Mouse (Mus musculus): ENCODE results near the gene Dennd1b. TPM values are rescaled to one million over a fixed set of nuclear protein-coding genes. Genes with fewer than 3 reads are reported as not detected.

Gene Dennd1b
- total RNA-seq, 4 experiments from 2014 or later: 20.7 to 29.5 (median 22.2) TPM

- no peak for DNase-seq (ENCODE audit: low spot score in 2 of 2)
These were observed 217.4 kb downstream of the Dennd1b start for GRCm38 (mm10) chr1:139180481-139181149.

- no peak for DNase-seq (ENCODE audit: low spot score in 2 of 2)
These were observed 229.4 kb downstream of the Dennd1b start for GRCm38 (mm10) chr1:139192635-139193034.

GRCm38 (mm10) chr1:139194011-139194410 lies 230.8 kb downstream of the Dennd1b start:
- DNase-seq (ENCODE audit: low spot score in 2 of 2): no peak

GRCm38 (mm10) chr1:139194428-139195028 lies 231.3 kb downstream of the Dennd1b start:
- no peak for DNase-seq (ENCODE audit: low spot score in 2 of 2)

- DNase-seq (ENCODE audit: low spot score in 2 of 2): no peak
These were observed 239.8 kb downstream of the Dennd1b start for GRCm38 (mm10) chr1:139203026-139203425.

GRCm38 (mm10) chr1:139206259-139206658 lies 243.0 kb downstream of the Dennd1b start:
- no peak for DNase-seq (ENCODE audit: low spot score in 2 of 2)

GRCm38 (mm10) chr1:139209796-139210195 lies 246.6 kb downstream of the Dennd1b start:
- no peak for DNase-seq (ENCODE audit: low spot score in 2 of 2)

GRCm38 (mm10) chr1:139210505-139210904 lies 247.3 kb downstream of the Dennd1b start:
- DNase-seq (ENCODE audit: low spot score in 2 of 2): no peak

GRCm38 (mm10) chr1:139215311-139215710 lies 252.1 kb downstream of the Dennd1b start:
- no peak for DNase-seq (ENCODE audit: low spot score in 2 of 2)

- DNase-seq (ENCODE audit: low spot score in 2 of 2): no peak
These were observed 260.6 kb downstream of the Dennd1b start for GRCm38 (mm10) chr1:139223804-139224203.

- no peak for DNase-seq (ENCODE audit: low spot score in 2 of 2)
These were observed 261.2 kb downstream of the Dennd1b start for GRCm38 (mm10) chr1:139224309-139224949.

Other genes with a start within 250 kb of the Dennd1b start
- gene Lhx9, start 114.9 kb upstream of the Dennd1b start, total RNA-seq (2022): not detected
- 10 to 100 TPM; 15.9 to 19.9 (median 18.9) TPM for gene 2310009B15Rik, start 106.6 kb upstream of the Dennd1b start, total RNA-seq (2022)

Data from gastrocnemius, adult 8-10 months (tissue).